Mouse (Mus musculus) ES-Bruce4 (cell line): Measurements from ENCODE around the gene Mapk1ip1l.

Source experiments
- CTCF ChIP-seq: IDR thresholded peaks from one replicate; pipeline ENCODE4 v1.8.1; 2011; ENCODE audit warnings: low read depth, low read length
- EP300 ChIP-seq: IDR thresholded peaks from 2 replicates; pipeline ENCODE4 v1.6.1; 2011; ENCODE audit warnings: low read depth, low read length; ENCODE audit not compliant: insufficient read depth

GRCm38 (mm10) chr14:47298819-47299261 is 774 bp downstream of the Mapk1ip1l start:
- TF ChIP-seq EP300, result no peak
- no peak for TF ChIP-seq CTCF
